Mouse (Mus musculus): ENCODE results near the gene Calm1. TPM values are rescaled to one million over a fixed set of nuclear protein-coding genes. Genes with fewer than 3 reads are reported as not detected.
"Not testable (repeated sequence)": the region's sequence is repeated elsewhere in the genome, so short reads cannot be mapped to it uniquely, and the experiment has no call there.

Calm1 gene
- polyA plus RNA-seq, 1 experiment from 2014 or later, result 1,211 TPM

DNA sequence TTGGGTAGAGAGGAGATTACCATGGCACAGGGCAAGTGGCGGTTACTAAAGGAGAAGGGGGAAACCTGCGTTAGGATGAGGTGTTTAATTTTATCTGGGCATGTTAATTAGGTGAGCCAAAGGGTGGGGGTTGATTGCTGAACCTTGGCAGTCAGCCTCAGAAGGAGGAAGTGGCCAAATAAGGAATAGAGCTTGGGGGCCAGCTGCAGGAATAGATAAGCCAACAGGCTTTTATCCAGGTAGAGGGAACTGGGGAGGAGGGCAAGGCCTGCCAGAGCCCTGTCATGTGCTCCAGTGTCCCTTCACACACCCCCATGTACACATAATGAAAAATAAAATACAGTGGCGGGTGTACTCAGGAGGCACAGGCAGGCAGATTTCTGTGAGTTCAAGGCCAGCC is 13.2 kb downstream of the Calm1 start:
- Histone ChIP-seq H3K9me3 (no peaks in the 10 kb centered on the region), H3K4me3 (no peak overlapping the region), H3K27ac (no peak overlapping the region), H3K4me2 (replicated peaks) (no peak overlapping the region), H3K36me3 (peaks cover 9% of the 10 kb centered on the region), H3K4me1 (0 out of 2 replicates have a peak, but pooled peaks cover 5% of the 10 kb centered on the region), H3K9ac (no peak overlapping the region), H3K27me3 (no peaks in the 10 kb centered on the region)
- ATAC-seq (ENCODE audit: insufficient number of reproducible peaks, insufficient read depth, low FRiP score, low TSS enrichment), result no peak
- WGBS, result 54% methylated on average over 3 of the region's 3 CpGs

DNA sequence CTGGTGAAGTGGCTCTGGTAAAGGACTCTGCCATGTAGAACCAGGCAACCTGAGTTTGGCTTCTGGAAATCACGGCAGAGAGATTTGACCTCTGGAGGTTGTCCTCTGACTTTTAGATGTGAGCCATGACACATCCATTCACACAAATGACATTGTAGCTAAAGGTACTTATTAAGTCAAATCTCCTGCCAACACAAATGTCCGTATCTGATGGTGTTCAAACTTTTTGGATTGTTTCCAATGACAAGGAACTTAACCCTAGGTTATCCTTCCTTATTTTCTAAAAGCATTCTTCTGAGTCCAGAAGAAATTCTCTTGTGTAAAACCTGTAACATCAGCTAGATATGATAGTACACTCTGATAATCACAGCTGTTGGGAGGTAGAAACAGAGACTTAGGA is 13.9 kb downstream of the Calm1 start:
- WGBS, result 74% methylated on average over 2 of the region's 2 CpGs
- H3K4me2 ChIP-seq (replicated peaks), result no peak overlapping the region
- ATAC-seq (ENCODE audit: insufficient number of reproducible peaks, insufficient read depth, low FRiP score, low TSS enrichment), result no peak

DNA sequence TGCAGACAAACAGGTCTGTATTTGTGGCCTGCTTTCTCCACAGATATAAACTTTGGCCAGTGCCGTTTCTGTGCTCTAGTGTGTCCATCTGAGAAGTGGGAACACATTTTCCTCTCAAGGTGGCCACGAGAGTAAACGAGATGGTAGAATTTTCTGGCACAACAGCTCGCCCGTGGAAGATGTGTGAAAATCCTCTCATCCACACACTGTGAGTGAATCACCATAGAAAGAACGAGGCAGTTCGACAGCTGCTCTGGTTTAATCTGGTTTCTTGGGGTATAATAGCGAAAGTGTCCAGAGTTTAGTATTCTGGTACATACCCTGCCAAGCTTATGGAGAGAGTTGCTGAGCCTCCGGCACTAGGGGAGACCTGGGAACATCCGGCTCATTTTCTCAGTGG is 14.9 kb downstream of the Calm1 start:
- Histone ChIP-seq H3K36me3 (no peaks in the 10 kb centered on the region; the same call in 1 of the 2 replicates), H3K4me1 (0 out of 2 replicates have a peak, but pooled peaks cover 5% of the 10 kb centered on the region), H3K4me2 (replicated peaks) (no peak overlapping the region), H3K27ac (no peak overlapping the region), H3K27me3 (no peaks in the 10 kb centered on the region), H3K9ac (no peak overlapping the region), H3K9me3 (no peaks in the 10 kb centered on the region), H3K4me3 (no peak overlapping the region)
- WGBS, result 93% methylated on average over 10 of the region's 10 CpGs
- ATAC-seq (ENCODE audit: insufficient number of reproducible peaks, insufficient read depth, low FRiP score, low TSS enrichment), result no peak

More for the DNA sequence above, 13.9 kb downstream of the Calm1 start:
- Histone ChIP-seq H3K36me3 (peaks cover 1% of the 10 kb centered on the region), H3K4me3 (no peak overlapping the region), H3K4me1 (0 out of 2 replicates have a peak, but pooled peaks cover 5% of the 10 kb centered on the region), H3K27ac (no peak overlapping the region), H3K9me3 (no peaks in the 10 kb centered on the region), H3K27me3 (no peaks in the 10 kb centered on the region), H3K9ac (no peak overlapping the region)

DNA sequence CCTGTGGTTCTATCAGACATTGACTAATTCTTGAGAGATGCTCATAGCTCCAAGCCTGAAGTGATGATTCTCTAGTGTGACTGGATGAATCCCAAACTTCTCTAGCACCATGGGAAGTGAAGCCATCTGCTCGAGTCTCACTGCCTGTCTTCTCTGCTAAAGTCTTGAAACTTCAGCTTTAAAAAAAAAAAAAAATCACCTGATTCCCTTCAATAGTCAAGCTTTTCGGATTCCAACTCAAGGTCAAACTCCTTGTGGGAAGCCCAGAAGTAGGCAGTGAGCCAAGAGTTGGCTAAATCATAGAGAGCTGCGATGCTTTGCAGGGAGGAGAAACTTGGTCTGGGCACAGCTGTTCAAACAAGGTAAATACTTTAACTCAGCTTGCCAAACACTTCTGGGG is 15.5 kb downstream of the Calm1 start:
- H3K9ac ChIP-seq, result no peak overlapping the region
- H3K4me1 ChIP-seq, result 0 out of 2 replicates have a peak, but pooled peaks cover 5% of the 10 kb centered on the region
- no peak overlapping the region for H3K4me3 ChIP-seq
- no peak overlapping the region for H3K27ac ChIP-seq
- no peak for ATAC-seq (ENCODE audit: insufficient number of reproducible peaks, insufficient read depth, low FRiP score, low TSS enrichment)
- WGBS, result 71% methylated on average over 3 of the region's 3 CpGs
- no peaks in the 10 kb centered on the region for H3K27me3 ChIP-seq
- no peak overlapping the region for H3K4me2 ChIP-seq (replicated peaks)
- H3K36me3 ChIP-seq, result no peaks in the 10 kb centered on the region; the same call in 1 of the 2 replicates
- no peaks in the 10 kb centered on the region for H3K9me3 ChIP-seq

DNA sequence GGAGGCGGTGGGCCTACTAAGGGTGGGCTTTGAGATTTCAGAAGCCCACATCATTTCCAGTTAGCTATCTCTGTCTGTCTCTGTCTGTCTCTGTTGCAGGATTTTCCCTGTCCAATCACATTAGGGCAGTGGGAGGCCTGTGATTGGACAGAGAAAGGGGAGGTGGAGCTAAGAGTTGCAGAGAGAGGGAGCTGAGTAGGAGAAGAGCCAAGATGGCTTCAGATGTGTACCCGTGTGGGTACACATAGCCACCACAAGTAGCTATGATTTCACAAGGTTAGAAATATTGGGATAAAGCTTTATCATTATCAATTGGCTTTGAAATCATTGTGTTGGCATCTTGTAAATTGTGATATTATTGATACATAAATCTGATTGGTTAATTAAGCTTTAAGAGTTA is 17.9 kb downstream of the Calm1 start:
- H3K9me3 ChIP-seq; H3K4me2 ChIP-seq (replicated peaks); H3K27ac ChIP-seq; H3K4me1 ChIP-seq; ATAC-seq (ENCODE audit: insufficient number of reproducible peaks, insufficient read depth, low FRiP score, low TSS enrichment); H3K4me3 ChIP-seq; H3K36me3 ChIP-seq; H3K9ac ChIP-seq; H3K27me3 ChIP-seq: not testable (repeated sequence)
- 94% methylated on average over 2 of the region's 2 CpGs for WGBS

DNA sequence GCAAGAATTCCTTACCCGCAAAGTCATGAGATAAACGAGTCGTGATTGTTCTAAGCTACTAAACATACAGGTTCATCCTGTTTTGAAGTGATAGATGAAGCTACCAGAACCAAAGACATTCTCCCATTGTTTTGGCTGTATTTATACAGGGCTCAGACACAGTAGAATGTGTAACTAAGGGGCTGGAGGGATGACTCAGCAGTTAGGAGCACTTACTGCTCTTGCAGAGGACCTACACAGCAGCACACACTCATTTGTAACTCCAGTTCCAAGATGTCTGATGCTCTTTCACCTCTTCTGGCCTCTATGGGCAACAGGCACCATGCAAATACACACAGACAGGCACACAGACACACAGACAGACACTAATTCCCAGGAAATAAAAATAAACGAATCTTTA is 20.8 kb downstream of the Calm1 start:
- 76% methylated on average over 4 of the region's 4 CpGs for WGBS
- H3K27ac ChIP-seq, result no peak overlapping the region
- no peak overlapping the region for H3K4me3 ChIP-seq
- H3K4me2 ChIP-seq (replicated peaks), result no peak overlapping the region
- H3K9ac ChIP-seq, result no peak overlapping the region
- peaks cover 7% of the 10 kb centered on the region; the same call in 1 of the 2 replicates for H3K4me1 ChIP-seq
- H3K36me3 ChIP-seq, result no peaks in the 10 kb centered on the region
- no peak for ATAC-seq (ENCODE audit: insufficient number of reproducible peaks, insufficient read depth, low FRiP score, low TSS enrichment)
- H3K27me3 ChIP-seq, result no peaks in the 10 kb centered on the region
- no peaks in the 10 kb centered on the region for H3K9me3 ChIP-seq

DNA sequence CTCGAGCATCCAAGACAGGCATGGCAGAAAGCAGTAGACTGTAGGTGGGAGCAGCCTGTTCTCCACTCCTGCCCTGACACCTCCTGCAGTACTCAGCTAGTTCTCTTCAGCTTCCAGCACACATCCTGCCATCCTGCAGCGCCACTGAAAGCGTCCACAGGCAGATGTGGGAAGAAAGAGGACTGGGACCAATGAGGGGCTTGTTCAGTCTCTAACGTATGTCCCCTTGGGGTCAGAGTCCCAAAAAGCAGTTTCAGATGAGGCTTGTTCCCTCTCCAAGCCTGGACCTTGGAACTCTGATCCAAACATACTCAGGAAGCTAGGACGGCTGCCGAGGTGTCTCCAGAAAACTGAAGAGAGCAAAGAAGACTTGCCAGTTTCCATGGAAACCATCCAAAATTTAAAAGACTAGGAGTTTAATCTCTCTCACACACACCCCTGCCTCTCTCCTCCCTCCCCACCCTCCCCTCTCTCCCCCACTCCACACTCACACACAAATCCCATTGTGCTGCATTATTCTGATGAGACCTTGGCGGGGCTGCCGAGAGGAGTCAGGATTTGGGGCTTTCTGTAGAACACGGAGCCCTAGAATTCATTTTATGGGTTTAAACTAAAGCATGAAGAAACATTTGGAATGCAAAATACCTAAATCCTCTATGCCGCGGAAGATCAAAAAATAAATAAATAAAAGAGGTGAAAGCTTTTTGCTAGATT is 22.5 kb downstream of the Calm1 start:
- WGBS, result 40% methylated on average over 11 of the region's 11 CpGs
- Histone ChIP-seq H3K27ac (no peak overlapping the region), H3K4me2 (replicated peaks) (no peak overlapping the region), H3K9ac (0 out of 2 replicates have a peak overlapping the region, but pooled peaks have one; percentile 4), H3K27me3 (no peaks in the 10 kb centered on the region), H3K36me3 (no peaks in the 10 kb centered on the region), H3K9me3 (no peaks in the 10 kb centered on the region), H3K4me3 (no peak overlapping the region), H3K4me1 (peaks cover 7% of the 10 kb centered on the region; the same call in 1 of the 2 replicates)
- ATAC-seq (ENCODE audit: insufficient number of reproducible peaks, insufficient read depth, low FRiP score, low TSS enrichment), result no peak

DNA sequence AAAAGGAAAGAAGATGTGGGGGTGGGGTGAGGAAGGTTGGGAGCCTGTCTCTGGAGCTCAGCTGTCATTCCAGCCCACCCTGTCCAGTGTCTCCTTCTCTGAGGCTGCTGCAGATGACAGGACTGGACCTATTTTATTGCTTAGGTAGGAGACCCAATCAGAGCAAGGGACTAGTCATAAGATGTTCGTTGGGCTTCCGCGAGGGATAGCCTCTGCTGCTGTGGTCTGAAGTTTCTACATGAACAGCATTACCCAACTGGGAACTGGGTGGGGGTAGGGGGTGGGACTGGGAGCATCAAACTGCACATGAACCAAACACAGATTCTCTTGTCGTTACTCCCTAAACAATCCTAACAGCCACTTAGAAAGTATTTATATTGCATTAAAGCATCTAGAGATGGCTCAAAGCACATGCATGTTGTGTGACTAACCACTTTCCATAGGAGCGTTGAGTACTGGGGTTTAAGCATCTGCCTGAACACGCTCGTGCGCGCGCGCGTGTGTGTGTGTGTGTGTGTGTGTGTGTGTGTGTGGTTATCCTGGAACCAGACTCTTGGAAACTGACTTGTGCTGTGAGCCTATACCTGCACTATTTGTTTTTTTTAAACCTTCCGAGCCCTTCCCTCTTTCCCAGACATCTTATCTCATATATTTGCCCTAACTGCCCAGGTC is 23.2 kb downstream of the Calm1 start:
- Histone ChIP-seq H3K4me1 (peaks cover 7% of the 10 kb centered on the region; the same call in 1 of the 2 replicates), H3K9me3 (no peaks in the 10 kb centered on the region), H3K4me3 (no peak overlapping the region), H3K36me3 (no peaks in the 10 kb centered on the region), H3K27me3 (no peaks in the 10 kb centered on the region), H3K4me2 (replicated peaks) (no peak overlapping the region), H3K27ac (0 out of 2 replicates have a peak overlapping the region, but pooled peaks have one; percentile 3), H3K9ac (no peak overlapping the region)
- no peak for ATAC-seq (ENCODE audit: insufficient number of reproducible peaks, insufficient read depth, low FRiP score, low TSS enrichment)
- 80% methylated on average over 13 of the region's 13 CpGs for WGBS

DNA sequence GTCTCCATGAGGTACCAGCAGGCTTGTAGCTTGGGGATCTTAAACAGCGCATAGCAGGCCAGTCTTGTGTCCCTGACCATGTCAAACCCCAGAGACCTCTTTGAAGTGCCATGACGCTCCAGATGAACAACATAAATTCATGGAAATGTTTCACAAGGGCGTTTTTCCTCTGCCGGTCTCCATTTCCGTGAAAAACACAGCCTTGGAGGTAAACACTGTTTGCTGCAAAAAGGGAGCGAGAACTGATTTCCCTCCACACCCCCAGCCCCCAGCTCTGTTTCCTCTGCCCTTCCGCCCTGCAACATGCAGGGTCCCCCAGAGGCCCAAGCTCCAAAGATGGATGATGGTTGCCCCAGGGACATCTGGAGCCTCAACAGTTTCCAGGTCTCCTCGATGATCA is 24.3 kb downstream of the Calm1 start:
- no peak overlapping the region for H3K27ac ChIP-seq
- H3K9me3 ChIP-seq, result no peaks in the 10 kb centered on the region
- H3K9ac ChIP-seq, result no peak overlapping the region
- H3K4me2 ChIP-seq (replicated peaks), result no peak overlapping the region
- no peaks in the 10 kb centered on the region for H3K27me3 ChIP-seq
- ATAC-seq (ENCODE audit: insufficient number of reproducible peaks, insufficient read depth, low FRiP score, low TSS enrichment), result no peak
- no peaks in the 10 kb centered on the region for H3K36me3 ChIP-seq
- H3K4me1 ChIP-seq, result peaks cover 7% of the 10 kb centered on the region; the same call in 1 of the 2 replicates
- 71% methylated on average over 8 of the region's 8 CpGs for whole genome bisulfite sequencing
- H3K4me3 ChIP-seq, result no peak overlapping the region

DNA sequence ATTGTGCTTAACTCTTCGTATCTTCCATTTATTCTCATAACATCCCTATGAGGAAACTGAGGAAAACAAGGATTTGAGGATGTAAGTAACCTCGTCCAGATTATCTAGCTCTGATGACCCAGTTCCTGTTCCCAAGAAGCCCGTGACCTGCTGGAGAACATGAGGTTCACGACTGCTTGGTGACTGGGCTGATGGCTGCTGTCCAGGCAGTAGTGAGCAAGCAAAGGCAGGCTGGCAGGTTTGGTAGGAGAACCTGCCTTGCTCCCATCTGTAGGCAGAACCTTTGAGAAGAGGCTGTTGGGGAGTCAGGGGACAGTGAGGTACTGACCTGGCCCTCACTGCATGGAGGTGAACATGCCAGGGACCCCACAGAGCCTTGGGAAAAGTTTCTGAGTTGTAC is 26.0 kb downstream of the Calm1 start:
- 87% methylated on average over 4 of the region's 4 CpGs for WGBS
- peaks cover 7% of the 10 kb centered on the region; the same call in 1 of the 2 replicates for H3K4me1 ChIP-seq
- no peaks in the 10 kb centered on the region for H3K36me3 ChIP-seq
- H3K27me3 ChIP-seq, result no peaks in the 10 kb centered on the region
- ATAC-seq (ENCODE audit: insufficient number of reproducible peaks, insufficient read depth, low FRiP score, low TSS enrichment), result no peak
- no peak overlapping the region for H3K27ac ChIP-seq
- H3K4me2 ChIP-seq (replicated peaks), result no peak overlapping the region
- H3K9ac ChIP-seq, result no peak overlapping the region
- H3K4me3 ChIP-seq, result no peak overlapping the region
- H3K9me3 ChIP-seq, result no peaks in the 10 kb centered on the region

DNA sequence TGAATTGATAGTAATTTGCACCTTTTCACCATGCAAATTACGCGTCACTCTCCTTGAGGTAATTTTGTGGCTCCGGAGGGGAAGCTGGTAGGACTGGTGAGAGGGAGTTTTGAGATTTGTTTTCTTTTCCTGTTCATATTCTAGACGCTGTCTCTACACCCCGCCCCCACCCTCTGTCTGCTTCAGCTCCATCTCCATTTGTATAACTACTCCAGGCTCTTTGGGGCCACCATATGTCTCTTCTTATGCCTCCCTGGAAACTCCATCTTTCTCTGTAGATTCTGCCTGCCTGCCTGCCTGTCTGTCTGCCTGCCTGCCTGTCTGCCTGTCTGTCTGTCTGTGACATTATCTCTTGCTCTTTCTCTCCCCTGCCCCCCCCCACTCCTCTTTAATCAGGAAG is 26.8 kb downstream of the Calm1 start:
- H3K4me2 ChIP-seq (replicated peaks), result no peak overlapping the region
- WGBS, result 76% methylated on average over 5 of the region's 5 CpGs
- no peak overlapping the region for H3K9ac ChIP-seq
- no peaks in the 10 kb centered on the region for H3K36me3 ChIP-seq
- H3K27ac ChIP-seq, result no peak overlapping the region
- H3K9me3 ChIP-seq, result no peaks in the 10 kb centered on the region
- no peaks in the 10 kb centered on the region for H3K27me3 ChIP-seq
- H3K4me3 ChIP-seq, result no peak overlapping the region
- H3K4me1 ChIP-seq, result peaks cover 7% of the 10 kb centered on the region; the same call in 1 of the 2 replicates
- no peak for ATAC-seq (ENCODE audit: insufficient number of reproducible peaks, insufficient read depth, low FRiP score, low TSS enrichment)

DNA sequence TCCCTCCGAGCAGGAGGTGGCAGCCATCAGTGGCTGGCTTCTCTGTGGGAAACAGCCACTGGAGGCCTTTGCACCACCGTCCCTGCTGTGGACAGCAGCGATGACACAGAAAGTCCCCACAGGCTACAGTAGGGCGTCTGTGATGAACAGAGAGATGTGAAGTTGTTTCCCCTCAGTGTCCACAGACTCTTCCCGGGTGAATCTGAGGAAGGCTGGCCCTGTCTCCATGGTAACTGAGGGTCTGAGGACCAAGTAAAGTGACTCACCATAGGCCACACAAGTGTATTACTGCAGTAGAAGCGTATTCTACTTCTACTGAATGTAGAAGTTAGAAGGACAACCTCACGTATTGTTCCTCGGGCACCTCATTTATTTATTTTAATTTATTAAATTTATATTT is 27.4 kb downstream of the Calm1 start:
- H3K4me1 ChIP-seq, result peaks cover 4% of the 10 kb centered on the region; the same call in 1 of the 2 replicates
- no peak overlapping the region for H3K27ac ChIP-seq
- no peak overlapping the region for H3K4me3 ChIP-seq
- no peak overlapping the region for H3K9ac ChIP-seq
- no peak overlapping the region for H3K4me2 ChIP-seq (replicated peaks)
- H3K36me3 ChIP-seq, result no peaks in the 10 kb centered on the region
- H3K9me3 ChIP-seq, result no peaks in the 10 kb centered on the region
- no peak for ATAC-seq (ENCODE audit: insufficient number of reproducible peaks, insufficient read depth, low FRiP score, low TSS enrichment)
- WGBS, result 66% methylated on average over 8 of the region's 8 CpGs
- H3K27me3 ChIP-seq, result no peaks in the 10 kb centered on the region

Data from embryonic facial prominence, embryonic 12.5 days (tissue).